Mouse (Mus musculus): ENCODE results near the gene Kcp. TPM values are rescaled to one million over a fixed set of nuclear protein-coding genes. Genes with fewer than 3 reads are reported as not detected.

Kcp gene
- polyA plus RNA-seq, 1 experiment = 0.18 TPM

DNA sequence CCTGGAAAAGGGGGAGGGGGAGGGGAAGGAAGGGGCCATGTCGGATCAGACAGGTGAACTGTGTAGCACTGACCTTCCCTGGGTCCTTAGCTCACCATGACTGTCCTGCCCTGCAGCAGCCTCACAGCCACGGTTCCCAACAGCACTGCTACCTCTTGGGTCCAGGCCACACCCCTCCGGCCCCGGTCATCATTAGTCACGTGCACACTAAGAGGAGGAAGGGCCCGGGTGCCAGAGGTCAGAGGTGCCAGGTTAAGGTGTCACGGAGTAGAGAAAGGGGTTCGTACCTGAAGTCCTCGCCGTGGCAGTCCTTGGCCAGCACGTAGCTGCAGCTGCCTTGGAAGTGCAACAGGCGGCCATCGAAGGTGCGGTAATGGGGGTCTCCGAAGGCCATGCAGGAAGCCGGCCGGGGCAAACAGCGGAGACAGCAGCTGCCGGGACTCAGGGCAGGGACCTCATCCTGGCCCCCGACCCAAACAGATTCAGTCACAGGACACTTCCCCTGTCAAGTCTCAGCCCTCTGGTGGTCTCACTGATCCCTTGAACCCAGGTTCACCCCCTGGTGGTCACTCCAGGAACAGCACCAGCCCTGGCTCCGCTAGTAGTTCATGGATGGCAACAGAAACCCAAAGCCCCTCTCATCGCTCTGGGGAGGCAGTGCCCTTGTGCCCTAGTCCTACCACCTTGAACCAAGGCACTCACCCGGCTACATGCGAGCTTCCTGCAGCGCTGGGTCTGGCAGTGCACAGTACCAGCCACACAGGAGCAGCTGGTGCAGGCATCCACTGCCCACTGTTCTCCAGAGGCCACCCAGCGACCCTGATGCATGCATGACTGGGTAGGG, 22.8 kb downstream of the Kcp start:
- H3K4me3 ChIP-seq (ENCODE audit: insufficient read depth, poor library complexity, severe bottlenecking) = no peak overlapping the region
- no peaks in the 10 kb centered on the region for H3K36me3 ChIP-seq (ENCODE audit: control insufficient read depth, insufficient read depth)
- peaks cover 34% of the 10 kb centered on the region for H3K27me3 ChIP-seq (ENCODE audit: control insufficient read depth, insufficient read depth, insufficient read length)
- H3K79me3 ChIP-seq (ENCODE audit: low read depth) = no peaks in the 10 kb centered on the region
- no peaks in the 10 kb centered on the region for H3K79me2 ChIP-seq (ENCODE audit: control insufficient read depth, insufficient read depth)
- H3ac ChIP-seq (ENCODE audit: control insufficient read depth, insufficient read length, low read depth) = no peak overlapping the region
- TF ChIP-seq CTCF (IDR thresholded peaks at IDR 0.05; ENCODE audit: control insufficient read depth, insufficient read depth, insufficient read length) = peak; percentile 60
- TF ChIP-seq CEBPB (IDR thresholded peaks at IDR 0.05; ENCODE audit: low read depth) = no peak
- peak; percentile 58 for TF ChIP-seq USF1 (IDR thresholded peaks at IDR 0.05; ENCODE audit: low read depth)

DNA sequence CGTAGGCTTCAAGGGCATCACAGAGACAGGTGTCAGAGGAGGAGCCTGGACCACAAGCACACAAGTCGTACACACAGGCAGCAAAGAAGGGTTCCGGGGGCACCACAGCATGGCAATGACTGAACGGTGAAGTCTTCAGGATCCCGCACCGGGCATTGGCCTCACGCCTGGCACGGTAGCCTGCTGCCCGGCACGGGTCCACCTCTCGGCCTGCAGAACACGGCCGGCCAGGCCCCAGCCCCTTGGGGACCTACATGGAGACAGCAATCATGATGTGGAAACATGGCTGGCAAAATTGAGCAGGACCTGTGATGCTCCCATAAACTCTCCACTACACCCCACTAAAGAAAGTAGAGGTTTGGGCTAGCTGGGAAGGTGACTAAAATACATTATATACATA, 25.1 kb downstream of the Kcp start:
- Histone ChIP-seq H3K79me2 (ENCODE audit: control insufficient read depth, insufficient read depth) (no peaks in the 10 kb centered on the region), H3K27me3 (ENCODE audit: control insufficient read depth, insufficient read depth, insufficient read length) (peaks cover 33% of the 10 kb centered on the region), H3K4me3 (ENCODE audit: insufficient read depth, poor library complexity, severe bottlenecking) (no peak overlapping the region), H3ac (ENCODE audit: control insufficient read depth, insufficient read length, low read depth) (no peak overlapping the region), H3K79me3 (ENCODE audit: low read depth) (no peaks in the 10 kb centered on the region), H3K36me3 (ENCODE audit: control insufficient read depth, insufficient read depth) (no peaks in the 10 kb centered on the region)
- TF ChIP-seq USF1 (IDR thresholded peaks at IDR 0.05; ENCODE audit: low read depth) (no peak), MYOG (IDR thresholded peaks at IDR 0.05; ENCODE audit: control insufficient read depth, extremely low read depth, insufficient read length) (no peak), MAX (IDR thresholded peaks at IDR 0.05) (no peak), CTCF (IDR thresholded peaks at IDR 0.05; ENCODE audit: control insufficient read depth, insufficient read depth, insufficient read length) (no peak), CEBPB (IDR thresholded peaks at IDR 0.05; ENCODE audit: low read depth) (no peak), FOSL1 (IDR thresholded peaks at IDR 0.05; ENCODE audit: insufficient read depth, low read length, poor library complexity, severe bottlenecking) (no peak), MYOD1 (IDR thresholded peaks at IDR 0.05; ENCODE audit: control insufficient read depth, insufficient read length, low read depth) (no peak)

DNA sequence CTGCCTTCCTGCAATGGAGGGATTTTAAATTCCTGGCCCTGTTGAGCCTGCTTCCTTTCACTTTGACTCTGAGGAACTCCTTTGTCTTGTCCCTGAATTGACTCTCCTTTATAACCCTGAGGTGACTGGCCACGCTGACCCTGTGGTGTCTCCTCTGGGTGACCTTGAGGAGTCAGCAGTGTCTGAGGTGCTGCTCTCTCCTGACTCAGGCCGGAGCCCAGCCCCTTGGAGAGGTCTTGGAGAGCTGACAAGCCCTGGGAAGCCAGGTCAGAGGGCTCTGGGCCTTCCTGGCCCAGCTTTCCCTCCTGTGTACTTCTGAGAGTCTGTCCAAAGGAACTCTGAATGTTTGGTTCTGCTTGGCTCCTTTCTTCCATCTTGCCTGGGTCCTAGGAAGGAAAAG, 33.0 kb downstream of the Kcp start:
- TF ChIP-seq MYOG (IDR thresholded peaks at IDR 0.05; ENCODE audit: control insufficient read depth, extremely low read depth, insufficient read length) = no peak
- TF ChIP-seq MYOD1 (IDR thresholded peaks at IDR 0.05; ENCODE audit: control insufficient read depth, insufficient read length, low read depth) = no peak
- Histone ChIP-seq H3K79me2 (ENCODE audit: control insufficient read depth, insufficient read depth) (no peaks in the 10 kb centered on the region), H3K27me3 (ENCODE audit: control insufficient read depth, insufficient read depth, insufficient read length) (peaks cover 10% of the 10 kb centered on the region), H3K4me3 (ENCODE audit: insufficient read depth, poor library complexity, severe bottlenecking) (no peak overlapping the region), H3K79me3 (ENCODE audit: low read depth) (no peaks in the 10 kb centered on the region), H3K36me3 (ENCODE audit: control insufficient read depth, insufficient read depth) (peaks cover 3% of the 10 kb centered on the region), H3ac (ENCODE audit: control insufficient read depth, insufficient read length, low read depth) (no peak overlapping the region)

DNA sequence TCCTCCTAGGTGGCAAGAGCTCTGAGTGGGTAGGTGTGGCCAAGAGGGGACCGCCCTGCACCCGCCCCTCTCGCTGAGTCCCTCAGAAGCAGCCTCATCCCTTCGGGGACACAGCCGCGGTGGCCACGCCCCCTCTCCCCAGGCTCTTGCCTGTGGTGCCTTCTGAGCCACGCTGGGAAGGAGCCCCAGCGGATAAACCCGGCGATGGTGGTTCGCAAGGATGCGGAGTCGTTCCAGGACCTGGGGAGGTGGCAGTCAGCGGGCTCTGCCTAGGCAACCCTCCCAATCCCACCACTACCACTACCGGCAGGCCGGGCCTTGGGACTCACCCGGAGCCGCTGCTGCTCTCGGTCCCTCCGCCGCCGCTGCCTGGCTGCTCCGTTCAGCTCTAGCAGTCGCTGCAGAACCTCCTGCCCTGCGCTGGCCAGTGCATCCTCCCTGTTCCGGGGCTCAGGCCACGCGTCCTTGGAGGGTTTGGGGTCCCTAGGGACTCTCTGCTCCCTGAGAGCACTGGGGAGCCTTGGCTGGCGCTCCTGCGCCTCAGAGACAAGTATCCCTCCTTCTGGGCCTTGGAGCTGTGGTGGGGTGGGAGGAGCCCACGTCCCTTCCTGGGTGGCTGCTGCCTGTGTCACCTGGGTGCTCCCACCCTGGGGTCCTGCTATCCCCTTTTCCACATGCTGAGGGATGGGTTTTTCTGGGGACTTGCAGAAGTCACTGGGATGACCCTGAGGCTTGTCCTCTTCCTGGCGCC, 33.6 kb downstream of the Kcp start:
- Histone ChIP-seq H3K27me3 (ENCODE audit: control insufficient read depth, insufficient read depth, insufficient read length) (peaks cover 10% of the 10 kb centered on the region), H3K79me3 (ENCODE audit: low read depth) (no peaks in the 10 kb centered on the region), H3K36me3 (ENCODE audit: control insufficient read depth, insufficient read depth) (peaks cover 3% of the 10 kb centered on the region), H3K4me3 (ENCODE audit: insufficient read depth, poor library complexity, severe bottlenecking) (no peak overlapping the region), H3ac (ENCODE audit: control insufficient read depth, insufficient read length, low read depth) (no peak overlapping the region), H3K79me2 (ENCODE audit: control insufficient read depth, insufficient read depth) (no peaks in the 10 kb centered on the region)
- TF ChIP-seq CTCF (IDR thresholded peaks at IDR 0.05; ENCODE audit: control insufficient read depth, insufficient read depth, insufficient read length) = no peak
- TF ChIP-seq FOSL1 (IDR thresholded peaks at IDR 0.05; ENCODE audit: insufficient read depth, low read length, poor library complexity, severe bottlenecking) = no peak
- no peak for TF ChIP-seq MAX (IDR thresholded peaks at IDR 0.05)
- TF ChIP-seq USF1 (IDR thresholded peaks at IDR 0.05; ENCODE audit: low read depth) = no peak
- no peak for TF ChIP-seq MYOD1 (IDR thresholded peaks at IDR 0.05; ENCODE audit: control insufficient read depth, insufficient read length, low read depth)
- TF ChIP-seq MYOG (IDR thresholded peaks at IDR 0.05; ENCODE audit: control insufficient read depth, extremely low read depth, insufficient read length) = no peak
- no peak for TF ChIP-seq CEBPB (IDR thresholded peaks at IDR 0.05; ENCODE audit: low read depth)

DNA sequence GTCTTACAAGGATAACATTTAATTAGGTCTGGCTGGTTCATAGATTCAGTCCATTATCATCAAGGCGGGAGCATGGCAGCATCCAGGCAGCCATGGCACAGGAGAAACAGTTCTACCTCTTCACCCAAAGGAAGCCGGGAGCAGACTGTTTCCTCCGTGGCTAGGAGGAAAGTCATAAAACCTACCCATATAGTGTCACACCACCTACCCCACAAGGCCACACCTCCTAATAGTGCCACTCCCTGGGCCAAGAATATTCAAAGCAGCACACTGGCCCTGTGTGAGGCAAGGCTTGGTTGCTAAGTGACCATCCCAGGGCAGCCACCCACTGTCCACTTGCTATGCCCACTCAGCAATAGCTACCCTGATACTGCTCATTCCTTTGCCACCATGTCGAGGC, 36.6 kb downstream of the Kcp start, which contains the start of gene Atp6v1fnb:
Gene Atp6v1fnb (plus strand): TSS at position 301 of the 400 bp plus-strand sequence.
- Histone ChIP-seq H3K79me3 (ENCODE audit: low read depth) (peaks cover 2% of the 10 kb centered on the region), H3K79me2 (ENCODE audit: control insufficient read depth, insufficient read depth) (peaks cover 14% of the 10 kb centered on the region), H3K4me3 (ENCODE audit: insufficient read depth, poor library complexity, severe bottlenecking) (no peak within 1 kb of the TSS), H3K36me3 (ENCODE audit: control insufficient read depth, insufficient read depth) (peaks cover 3% of the 10 kb centered on the region), H3K27me3 (ENCODE audit: control insufficient read depth, insufficient read depth, insufficient read length) (no peaks in the 10 kb centered on the region), H3ac (ENCODE audit: control insufficient read depth, insufficient read length, low read depth) (no peak within 1 kb of the TSS)
- TF ChIP-seq MYOG (IDR thresholded peaks at IDR 0.05; ENCODE audit: control insufficient read depth, extremely low read depth, insufficient read length) = no peak
- no peak for TF ChIP-seq MYOD1 (IDR thresholded peaks at IDR 0.05; ENCODE audit: control insufficient read depth, insufficient read length, low read depth)
- no peak for TF ChIP-seq CTCF (IDR thresholded peaks at IDR 0.05; ENCODE audit: control insufficient read depth, insufficient read depth, insufficient read length)
- no peak for TF ChIP-seq USF1 (IDR thresholded peaks at IDR 0.05; ENCODE audit: low read depth)
- TF ChIP-seq MAX (IDR thresholded peaks at IDR 0.05) = no peak
- TF ChIP-seq CEBPB (IDR thresholded peaks at IDR 0.05; ENCODE audit: low read depth) = no peak
- no peak for TF ChIP-seq FOSL1 (IDR thresholded peaks at IDR 0.05; ENCODE audit: insufficient read depth, low read length, poor library complexity, severe bottlenecking)

Data from C2C12 (cell line).